Mouse (Mus musculus) lung, postnatal 25 days (tissue): ENCODE measurements around the gene Cfd.

Source experiments
- DNase-seq: peaks from one replicate; pipeline ENCODE4 v3.0.0; 2022; ENCODE audit warnings: low spot score

Cfd gene

DNA sequence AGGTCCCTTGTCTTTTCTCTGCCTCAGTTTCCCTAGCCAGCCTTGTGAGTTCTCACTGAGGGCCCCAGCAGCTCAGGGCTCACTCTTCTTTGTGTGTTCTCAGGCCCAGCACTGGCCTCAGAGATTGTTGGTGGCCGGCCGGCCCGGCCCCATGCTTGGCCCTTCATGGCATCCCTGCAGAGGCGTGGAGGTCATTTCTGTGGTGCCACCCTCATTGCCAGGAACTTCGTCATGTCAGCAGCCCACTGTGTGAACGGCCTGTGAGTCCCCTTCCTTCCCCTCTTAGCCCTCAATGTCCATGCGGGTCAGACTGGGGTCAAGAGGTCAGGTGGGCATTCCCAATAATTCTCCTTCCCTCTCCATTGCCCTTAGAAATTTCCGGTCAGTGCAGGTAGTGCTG is 4.0 kb upstream of the Cfd start:
- no peak for DNase-seq

DNA sequence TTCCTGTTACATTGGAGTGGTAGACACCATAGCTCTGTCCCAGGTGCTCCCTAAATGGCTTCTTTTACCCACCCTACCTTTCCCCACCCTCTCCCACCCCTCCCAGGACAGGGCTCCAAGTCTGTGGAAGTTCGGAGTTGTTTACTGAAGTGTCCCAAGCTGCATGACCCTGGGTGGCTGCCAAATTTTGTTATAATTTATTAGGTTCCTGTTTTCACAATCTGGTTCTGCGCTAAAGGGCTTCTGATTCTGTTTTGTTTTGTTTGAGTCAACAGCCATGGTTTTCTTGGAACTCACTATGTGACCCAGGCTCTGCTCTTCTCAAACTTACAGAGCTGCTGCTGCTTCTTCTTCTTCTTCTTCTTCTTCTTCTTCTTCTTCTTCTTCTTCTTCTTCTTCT is 1.3 kb upstream of the Cfd start:
- peak; percentile 48 for DNase-seq

DNA sequence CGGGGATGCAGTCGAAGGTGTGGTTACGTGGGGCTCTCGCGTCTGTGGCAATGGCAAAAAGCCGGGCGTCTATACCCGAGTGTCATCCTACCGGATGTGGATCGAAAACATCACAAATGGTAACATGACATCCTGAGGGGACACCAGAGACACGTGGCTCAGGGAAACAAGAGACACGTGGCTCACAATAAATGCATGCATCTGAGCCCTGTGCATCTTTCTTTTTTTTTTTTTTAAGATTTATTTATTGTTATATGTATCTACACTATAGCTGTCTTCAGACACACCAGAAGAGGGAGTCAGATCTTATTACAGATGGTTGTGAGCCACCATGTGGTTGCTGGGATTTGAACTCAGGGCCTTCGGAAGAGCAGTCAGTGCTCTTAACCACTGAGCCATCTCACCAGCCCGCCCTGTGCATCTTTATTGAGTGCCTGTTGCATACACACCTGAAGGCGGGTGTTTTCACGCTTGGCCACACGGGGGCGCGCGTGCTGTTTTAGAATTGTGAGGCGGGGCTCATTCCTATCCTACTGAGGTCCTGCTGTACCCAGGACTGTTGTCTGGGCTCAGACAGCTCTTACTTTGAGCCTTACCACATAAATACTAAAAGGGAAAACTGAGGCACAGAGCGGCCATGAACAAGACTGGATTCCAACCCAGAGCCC is 1.9 kb downstream of the Cfd start:
- peak; percentile 83 for DNase-seq

DNA sequence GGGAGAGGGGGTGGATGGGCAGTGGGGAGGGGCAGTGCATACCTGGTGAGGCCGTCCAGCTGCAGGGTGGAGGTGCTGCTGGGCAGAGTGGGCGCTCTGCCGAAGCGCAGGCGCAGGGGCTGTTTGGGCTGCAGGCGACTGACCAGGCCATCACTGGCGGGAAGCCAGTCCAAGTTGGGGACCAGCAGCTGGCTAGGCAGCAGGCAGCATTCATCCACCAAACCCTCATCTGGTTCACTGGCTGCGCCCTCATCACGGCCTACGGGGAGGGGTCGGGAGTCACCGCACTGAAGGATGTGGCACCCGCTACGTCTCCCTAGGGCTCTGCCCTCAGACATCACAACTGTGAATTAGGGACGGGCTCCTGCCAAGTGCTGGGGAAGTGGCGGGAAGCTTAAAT is 5.7 kb downstream of the Cfd start:
- no peak for DNase-seq

DNA sequence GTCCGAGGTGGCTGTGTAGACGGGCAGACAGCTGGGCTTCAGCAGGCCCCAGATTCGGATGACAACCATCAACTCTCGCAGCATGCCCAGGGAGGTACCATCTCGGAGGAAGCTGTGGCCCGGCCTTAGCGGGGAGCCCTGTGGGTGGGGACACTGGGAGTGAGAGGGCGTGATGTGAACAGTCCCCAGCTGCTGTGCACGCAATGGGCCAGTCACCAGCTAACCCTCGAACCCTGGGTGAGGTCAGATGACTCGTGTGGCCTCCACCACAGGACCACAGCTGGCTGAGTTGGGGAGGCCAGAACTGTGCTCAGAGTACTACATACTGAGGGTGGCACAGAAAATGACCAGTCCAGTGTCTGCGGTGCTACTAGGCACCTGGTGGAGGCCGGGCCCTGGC is 6.2 kb downstream of the Cfd start:
- DNase-seq, result peak; percentile 55

DNA sequence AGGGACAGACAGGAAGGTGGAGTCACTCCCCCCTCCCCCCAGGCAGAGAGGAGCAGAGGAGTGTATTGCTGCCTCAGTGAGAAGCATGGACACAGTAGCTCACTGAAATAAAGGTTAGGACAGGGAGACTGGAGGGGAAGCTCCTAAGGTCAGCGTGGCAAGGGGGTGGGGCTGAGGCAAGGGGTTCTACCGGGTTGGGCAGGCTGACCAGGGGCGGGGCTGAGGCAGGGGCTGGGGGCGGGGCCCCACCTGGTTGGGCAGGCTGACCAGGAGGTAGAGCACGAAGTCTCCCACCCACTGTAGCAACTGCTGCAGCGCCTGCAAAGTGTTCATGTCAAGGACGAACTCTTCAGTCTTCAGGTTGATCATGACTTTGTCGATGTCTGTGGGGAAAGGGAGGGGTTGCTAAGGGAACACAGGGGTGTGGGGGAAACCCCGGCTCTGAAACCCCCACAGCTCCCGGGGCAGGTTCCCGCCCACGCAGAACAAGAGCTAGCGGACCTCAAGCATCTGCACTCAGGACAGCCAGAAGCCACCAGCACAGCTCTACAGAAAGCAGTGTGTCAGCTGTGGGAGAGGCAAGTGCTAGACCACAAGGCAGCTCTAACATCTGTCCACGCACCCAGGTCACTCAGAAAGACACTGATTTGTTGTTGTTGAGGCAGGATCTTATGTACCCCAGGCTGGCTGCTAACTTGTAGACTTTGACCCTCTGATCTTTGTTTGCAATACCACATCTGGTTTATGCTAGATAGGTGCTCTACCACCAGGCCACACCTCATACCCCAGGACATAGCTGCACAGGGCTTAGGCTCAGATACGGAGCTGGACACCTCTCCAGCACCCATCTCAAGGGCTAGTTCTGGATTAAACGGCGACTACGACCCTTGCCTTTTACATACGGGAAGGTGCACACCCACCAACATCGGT is 6.9 kb downstream of the Cfd start:
- DNase-seq, result no peak

DNA sequence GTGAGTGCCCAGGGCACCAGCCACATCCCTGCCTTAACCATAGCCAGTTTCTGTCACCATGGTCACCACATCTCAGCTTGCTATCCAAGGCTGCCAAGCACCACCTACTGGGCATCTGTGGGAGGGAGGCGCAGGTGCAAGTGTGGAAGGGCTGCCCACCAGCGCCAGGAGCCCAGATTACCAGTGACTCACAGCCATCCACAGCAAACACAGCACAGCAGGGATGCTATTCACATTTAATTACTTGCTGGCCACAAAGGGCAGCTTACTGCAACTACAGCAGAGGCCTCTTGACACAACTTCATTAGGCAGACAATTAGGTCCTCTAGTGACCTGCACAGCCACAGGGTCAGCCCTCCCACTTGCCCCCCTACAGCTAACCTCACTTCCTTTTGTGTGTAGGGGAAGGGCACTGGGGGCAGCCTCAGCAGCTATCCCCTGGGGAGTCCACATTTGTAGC is 10.3 kb downstream of the Cfd start:
- no peak for DNase-seq

DNA sequence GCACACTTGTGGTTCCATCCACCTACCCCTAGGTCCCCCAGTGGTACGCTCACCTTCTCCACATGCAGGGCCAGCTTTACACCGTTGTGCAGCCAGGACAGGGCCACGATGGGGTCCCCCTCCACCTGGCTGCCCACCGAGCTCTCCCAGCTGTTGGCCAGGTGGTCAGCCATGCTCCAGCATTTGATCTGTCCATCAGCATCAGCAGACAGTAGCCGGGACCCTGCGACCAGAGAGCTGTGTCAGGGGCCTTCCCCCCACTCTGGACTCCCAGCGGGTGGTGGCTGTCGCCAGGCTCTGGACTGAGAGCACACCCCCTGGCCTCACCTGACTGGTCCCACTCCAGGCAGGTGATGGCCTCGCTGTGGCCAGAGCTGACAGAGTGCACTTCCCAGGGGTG is 16.1 kb downstream of the Cfd start:
- DNase-seq, result no peak

DNA sequence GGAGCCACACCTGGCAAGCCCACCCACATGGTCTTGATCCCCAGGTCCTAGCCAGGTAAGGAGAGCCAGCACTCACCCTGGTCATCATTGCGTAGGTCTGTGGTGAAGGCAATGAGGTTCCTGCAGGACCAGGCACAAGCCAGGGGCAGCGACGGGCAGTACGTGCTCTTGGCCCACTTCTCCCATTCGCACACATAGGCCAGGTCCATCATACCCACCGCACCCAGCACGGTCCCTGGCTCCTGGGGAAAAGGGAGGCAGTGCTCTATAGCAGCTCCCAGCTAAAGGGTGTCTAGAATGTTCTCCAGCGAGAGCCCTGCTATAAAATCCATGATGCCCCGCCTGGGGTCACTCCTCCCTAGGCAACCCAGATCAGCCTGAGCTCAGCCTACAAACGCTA is 16.8 kb downstream of the Cfd start:
- DNase-seq, result no peak

DNA sequence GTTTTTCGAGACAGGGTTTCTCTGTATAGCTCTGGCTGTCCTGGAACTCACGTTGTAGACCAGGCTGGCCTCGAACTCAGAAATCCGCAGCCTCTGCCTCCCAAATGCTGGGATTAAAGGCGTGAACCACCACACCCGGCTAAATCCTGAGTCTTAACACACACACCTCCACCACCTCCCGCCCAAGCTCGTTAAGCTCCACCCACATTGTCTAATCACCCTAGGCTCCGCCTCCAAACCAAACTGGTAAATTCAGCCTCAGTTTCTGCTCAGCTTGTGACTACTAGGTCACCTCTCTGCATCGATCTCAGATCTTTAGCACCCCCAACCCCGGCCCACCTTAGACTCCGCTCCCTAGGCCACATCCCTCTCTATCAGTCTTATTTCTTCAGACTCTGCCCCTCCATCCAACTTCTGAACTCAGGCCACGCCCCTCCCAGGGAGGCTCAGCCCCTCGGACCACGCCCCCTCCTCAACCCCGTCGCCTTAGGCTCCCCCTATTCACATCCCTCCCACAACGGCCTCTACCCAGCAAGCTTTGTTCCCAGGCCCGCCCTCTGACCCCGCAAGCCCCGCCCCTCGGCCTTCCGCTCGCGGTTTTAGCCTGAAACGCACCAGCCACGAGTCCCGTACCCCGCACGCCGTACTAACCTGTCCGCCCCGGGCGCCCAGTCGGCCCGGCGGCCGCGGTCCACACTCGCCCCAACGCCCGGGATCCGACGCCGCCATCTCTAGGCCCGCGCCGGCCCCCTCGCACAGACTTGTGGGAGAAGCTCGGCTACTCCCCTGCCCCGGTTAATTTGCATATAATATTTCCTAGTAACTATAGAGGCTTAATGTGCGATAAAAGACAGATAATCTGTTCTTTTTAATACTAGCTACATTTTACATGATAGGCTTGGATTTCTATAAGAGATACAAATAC is 17.8 kb downstream of the Cfd start, which contains the start of gene Med16:
Med16 (minus strand) TSS at position 757 of the 925 bp plus-strand sequence.
- peak; percentile 97 for DNase-seq

DNA sequence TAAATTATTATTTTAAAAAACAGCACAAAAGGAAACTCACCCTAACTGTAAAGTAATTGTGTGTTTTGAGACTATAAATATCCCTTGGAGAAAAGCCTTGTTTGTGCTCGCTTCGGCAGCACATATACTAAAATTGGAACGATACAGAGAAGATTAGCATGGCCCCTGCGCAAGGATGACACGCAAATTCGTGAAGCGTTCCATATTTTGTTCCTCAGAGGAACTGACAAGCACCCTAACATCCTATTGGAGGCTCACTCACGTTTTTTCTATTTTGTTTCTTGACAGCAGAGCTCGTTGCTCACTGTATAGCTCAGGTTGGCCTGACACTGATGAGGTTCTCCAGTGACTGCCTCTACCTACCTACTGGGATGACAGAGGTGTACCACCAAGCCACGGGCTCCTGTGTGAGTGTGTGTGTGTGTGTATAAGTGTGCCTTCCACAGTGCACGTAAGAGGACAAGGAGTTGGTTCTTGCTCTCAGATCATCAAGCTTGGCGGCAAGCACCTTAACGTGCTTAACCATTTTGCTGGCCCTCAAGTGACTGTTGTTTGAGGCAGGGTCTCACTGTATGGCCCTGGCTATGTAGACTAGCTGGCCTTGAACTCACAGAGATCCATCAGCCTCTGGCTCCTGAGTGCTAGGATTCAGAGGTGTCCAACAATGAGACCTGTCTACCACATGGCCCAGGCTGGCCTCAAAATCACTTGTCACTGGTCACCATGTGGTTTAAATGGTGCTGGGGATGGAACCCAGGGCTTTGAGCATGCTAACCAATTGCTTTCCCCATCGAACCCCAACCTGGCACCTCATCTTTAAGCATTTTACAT is 18.7 kb downstream of the Cfd start:
- no peak for DNase-seq

DNA sequence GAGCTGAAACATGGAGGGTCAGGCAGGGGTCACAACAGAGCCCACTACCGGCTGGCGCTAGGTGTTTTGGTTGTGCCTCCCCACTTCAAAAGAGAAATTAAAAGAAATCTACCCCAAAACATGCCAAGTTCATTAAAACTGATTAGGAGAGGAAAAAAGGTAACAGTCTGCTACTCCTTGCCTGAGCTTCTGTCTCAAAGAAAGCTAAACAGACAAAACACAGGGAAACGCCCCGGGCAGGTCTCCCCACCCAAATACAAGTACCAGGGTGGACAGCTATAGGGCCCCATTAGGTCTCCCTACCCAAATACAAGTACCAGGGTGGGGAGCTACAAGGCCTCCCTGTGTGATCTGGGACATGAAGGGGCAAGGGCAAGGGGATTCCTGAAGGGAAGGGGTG is 19.9 kb downstream of the Cfd start, which contains the start of gene Gm26602:
Gm26602 (plus strand) TSS at position 301 of the 400 bp plus-strand sequence.
- DNase-seq, result no peak

DNA sequence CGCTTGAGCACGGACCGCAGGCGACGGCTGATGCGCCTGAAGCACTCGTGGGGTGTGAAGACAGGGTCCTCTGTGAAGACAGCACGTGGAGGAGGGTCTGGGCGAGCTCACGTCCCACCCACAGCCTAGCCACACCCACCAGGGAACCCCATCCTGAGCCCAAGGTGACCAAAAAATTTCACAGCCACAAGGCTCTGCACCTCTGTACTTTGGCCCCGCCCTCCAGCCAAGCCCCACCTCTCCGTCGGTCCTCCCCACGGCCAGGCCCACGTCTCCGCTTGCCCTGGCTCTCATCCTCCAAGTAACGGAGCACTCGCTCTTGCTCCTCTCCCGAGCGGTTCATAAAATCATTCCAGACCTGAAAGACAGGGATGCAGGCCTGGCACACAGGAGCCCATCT is 21.8 kb downstream of the Cfd start:
- no peak for DNase-seq

DNA sequence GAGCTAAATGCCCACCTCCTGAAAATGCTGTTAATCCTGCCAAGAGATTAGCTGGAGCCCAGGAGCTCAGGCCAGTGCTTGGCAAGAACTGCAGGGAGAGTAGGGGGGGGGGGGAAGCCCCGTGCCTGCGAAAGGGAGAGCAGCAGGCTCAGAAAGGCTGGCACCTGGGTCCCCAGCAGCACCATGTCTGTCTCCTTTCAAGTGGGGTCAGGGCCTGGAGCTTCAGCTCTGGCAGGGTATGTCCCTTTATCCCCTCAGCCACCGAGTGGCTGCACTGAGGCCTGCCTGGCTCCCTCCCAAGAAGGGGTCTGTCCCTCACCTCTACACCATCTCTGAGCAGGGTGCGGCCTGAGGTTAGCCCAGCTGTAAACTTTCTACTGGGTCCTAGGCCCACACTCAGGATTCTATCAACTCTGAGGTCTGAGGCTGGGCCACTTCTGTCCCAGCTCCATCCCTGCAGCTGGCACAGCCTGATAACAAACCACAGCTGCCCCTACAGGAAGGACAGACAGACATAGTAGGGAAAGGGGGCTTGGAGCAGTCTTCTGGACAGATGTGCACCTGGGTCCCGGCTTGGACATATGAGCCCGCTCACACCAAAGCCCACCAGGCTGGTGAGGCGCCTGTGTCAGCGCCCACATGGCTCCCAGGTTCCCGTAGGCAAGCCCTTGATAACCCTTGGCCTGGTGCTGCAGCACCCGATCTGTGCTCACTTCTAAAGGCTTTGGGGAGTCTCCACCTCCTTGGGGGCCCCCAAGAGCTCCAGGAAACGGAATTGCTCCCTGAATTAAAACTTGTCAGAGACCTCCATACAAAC is 23.7 kb downstream of the Cfd start:
- DNase-seq, result no peak

DNA sequence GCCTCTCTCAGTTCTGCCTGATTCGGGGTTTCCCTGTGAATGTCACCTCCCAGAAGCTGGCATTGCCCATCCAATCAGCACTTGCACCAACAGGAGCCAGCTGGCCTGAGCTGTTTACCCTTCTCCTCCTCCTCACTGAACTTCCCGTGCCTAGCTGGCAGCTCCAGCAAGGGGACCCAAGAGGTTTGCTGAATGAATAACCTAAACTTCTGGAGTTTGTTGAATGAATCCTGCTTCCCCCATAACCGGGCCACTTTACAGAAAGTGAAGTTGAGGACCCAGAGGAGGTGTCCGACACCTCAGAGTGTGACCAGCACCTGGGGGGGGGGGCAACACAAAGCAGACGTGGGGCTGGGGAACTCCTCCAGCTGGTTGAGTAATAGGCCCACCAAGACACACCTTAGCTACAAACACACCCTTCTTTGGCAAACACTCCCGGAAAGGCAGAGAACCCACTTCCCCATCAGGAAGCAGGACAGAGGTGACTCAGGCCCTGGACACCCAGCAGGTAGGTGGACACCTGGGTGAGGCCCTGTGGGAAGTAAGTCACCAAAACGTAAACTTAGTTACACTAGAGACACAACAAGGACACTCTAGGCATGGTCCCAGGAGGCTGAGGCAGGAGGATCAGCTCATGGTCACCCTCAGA is 24.4 kb downstream of the Cfd start:
- DNase-seq, result peak; percentile 71

DNA sequence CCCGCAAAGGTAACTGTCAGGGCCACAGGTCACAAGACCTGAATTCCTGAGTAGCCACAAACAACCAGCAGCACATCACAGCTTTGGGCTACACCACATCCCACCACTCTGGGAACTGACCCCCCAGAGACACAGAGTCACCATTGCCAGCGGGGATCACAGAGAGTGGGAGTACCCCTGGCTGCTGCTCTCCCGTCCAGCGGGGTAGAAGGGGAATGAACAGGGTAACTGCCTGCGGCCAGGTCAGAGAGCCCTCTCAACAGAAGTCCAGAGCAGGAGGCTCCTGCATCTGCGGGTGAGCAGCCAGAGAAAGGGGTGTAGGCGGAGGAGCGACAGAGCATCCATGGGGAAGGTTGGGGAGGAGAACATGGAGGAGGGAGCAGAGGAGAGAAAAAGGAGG is 25.4 kb downstream of the Cfd start:
- no peak for DNase-seq

DNA sequence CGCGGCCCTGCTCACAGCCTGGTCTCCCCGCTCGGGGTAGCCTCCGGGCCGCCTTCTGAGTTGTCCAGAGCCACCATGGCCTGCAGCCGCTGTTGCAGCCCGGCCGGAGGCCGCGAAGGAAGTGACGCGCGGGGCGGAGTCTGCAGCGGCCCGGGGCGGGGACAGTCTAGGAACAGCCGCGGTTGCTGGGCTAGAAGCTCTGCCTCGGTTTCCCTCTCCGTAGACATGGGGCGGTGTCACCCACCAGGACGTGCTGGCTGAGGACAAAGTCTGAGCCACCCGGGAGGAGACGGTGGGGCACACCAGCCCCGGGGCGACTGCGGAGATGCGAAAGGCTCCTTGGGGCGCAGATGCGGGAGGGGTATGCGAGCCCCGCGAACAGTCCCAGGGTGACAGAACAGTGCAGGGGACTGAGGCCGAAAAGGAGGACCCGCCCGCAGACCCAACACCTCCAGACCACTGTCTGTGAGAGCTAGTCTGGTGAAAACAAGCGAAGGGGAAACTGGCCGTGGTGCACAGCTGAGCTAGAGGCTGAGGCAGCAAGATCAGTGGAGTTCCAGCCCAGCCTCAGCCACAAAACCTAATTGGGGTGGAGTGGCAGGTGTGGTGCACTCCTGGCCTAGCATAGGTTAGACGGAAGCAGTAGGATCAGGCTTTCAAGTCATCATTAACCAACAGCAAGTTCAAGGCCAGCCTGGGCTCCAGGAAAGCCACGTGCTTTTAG is 26.3 kb downstream of the Cfd start, which contains the start of gene Kiss1r:
Kiss1r (plus strand) TSS at position 164 of the 724 bp plus-strand sequence.
- DNase-seq, result peak; percentile 90

DNA sequence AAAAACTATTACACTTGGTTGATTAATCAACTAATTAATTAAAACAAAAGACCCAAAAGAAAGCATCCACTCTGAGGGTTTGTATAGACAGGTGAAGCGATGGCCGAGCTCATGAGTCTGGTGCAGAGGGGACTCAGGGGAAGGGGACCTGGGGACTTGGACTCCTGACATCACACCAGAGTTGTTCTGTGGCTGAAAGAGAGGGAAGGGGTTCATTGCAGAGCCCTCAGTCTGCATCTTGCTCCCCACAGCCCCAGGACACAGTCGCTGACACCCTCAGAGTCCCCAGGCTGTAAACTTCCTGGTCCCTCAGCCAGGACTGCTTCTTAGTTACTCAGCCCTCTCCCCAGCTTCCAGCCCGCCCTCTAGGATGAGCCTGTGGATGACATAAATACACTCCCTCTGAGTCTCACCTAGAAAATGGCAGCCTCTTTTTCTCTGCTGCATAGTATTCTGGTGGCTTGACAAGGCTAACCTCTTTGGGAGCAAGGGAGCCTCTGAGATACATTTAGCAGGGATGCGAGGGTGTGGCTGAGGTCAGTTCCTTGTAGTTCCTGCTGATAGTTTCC is 27.0 kb downstream of the Cfd start:
- no peak for DNase-seq
